Mouse (Mus musculus) heart, postnatal 0 days (tissue): ENCODE measurements at regions not wholly inside any gene's neighbourhood (a gene's known extent, or its start where the extent isn't known, plus 50 kb on each side); places are given as distances from the start of the nearest gene placed in this dataset.

Source experiments
- ATAC-seq: fragments of 200-750 bp; cut with Nextera tagmentation; 2 replicates; pipeline ENCODE4 v1.8.0; 2017; ENCODE audit warnings: low read depth, moderate number of reproducible peaks, moderate library complexity; ENCODE audit not compliant: insufficient read depth
- DNase-seq: peaks from one replicate; pipeline ENCODE4 v3.0.0-alpha.2; 2016; ENCODE audit warnings: low spot score
- H3K27ac ChIP-seq: fragments of 300-500 bp; sonication (generic); 2 replicates; pipeline ENCODE4 v1.5.1; 2014; ENCODE audit warnings: low read depth, mild to moderate bottlenecking
- H3K27me3 ChIP-seq: fragments of 300-500 bp; sonication (generic); 2 replicates; pipeline ENCODE4 v1.6.1; 2014; ENCODE audit warnings: low read length, mixed read lengths; ENCODE audit not compliant: control insufficient read depth, insufficient read depth
- H3K36me3 ChIP-seq: fragments of 300-500 bp; sonication (generic); replicated peaks from 2 replicates; pipeline ENCODE4 v1.6.1; 2014; ENCODE audit warnings: low read length, mixed read lengths; ENCODE audit not compliant: control insufficient read depth, insufficient read depth
- H3K4me1 ChIP-seq: fragments of 300-500 bp; sonication (generic); 2 replicates; pipeline ENCODE4 v1.6.1; 2014; ENCODE audit warnings: antibody characterized with exemption; ENCODE audit not compliant: control insufficient read depth, insufficient read depth
- H3K4me2 ChIP-seq: fragments of 300-500 bp; sonication (generic); 2 replicates; pipeline ENCODE4 v1.6.1; 2014; ENCODE audit warnings: low read depth, mild to moderate bottlenecking, low read length, moderate library complexity
- H3K4me3 ChIP-seq: fragments of 300-500 bp; sonication (generic); 2 replicates; pipeline ENCODE4 v1.5.1; 2014; ENCODE audit warnings: low read depth, low read length
- H3K9ac ChIP-seq: fragments of 300-500 bp; sonication (generic); replicated peaks from 2 replicates; pipeline ENCODE4 v1.6.1; 2014; ENCODE audit warnings: low read depth, low read length, mixed read lengths
- H3K9me3 ChIP-seq: fragments of 300-500 bp; sonication (generic); replicated peaks from 2 replicates; pipeline ENCODE4 v1.6.1; 2016; ENCODE audit warnings: low read length; ENCODE audit not compliant: control insufficient read depth
- CTCF ChIP-seq: IDR thresholded peaks from 2 replicates; pipeline ENCODE4 v1.5.1; 2016; ENCODE audit warnings: antibody characterized with exemption, control low read depth, low read depth
- EP300 ChIP-seq: IDR thresholded peaks from 2 replicates; pipeline ENCODE4 v1.6.1; 2016; ENCODE audit warnings: antibody characterized with exemption, low read depth
- WGBS: fragments of 180-500 bp; shearing (Covaris S2); extraction: QIAGEN DNeasy Blood & Tissue Kit; methylation state at CpG from one replicate; pipeline ENCODE4 v1.1.7; 2014; 5-methylcytosine and 5-hydroxymethylcytosine counted together

DNA sequence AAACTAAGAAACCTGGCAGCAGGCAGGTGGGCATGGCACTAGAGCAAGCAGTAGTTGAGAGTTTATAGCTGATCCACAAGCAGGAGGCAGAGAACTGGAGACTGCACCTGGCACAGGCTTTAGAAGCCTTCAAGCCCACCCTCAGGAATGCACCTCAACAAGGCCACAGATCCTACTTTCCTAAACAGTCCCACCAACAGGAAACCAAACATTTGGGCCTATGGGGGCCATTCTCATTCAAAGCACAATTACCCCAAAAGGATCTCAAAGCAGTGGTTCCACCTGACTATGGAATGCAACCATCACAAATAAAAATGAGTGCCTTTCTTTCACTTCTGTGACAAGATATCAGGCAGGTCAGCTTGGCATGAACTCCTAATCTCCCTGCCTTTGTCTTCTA lies 749.9 kb downstream of the Cypt12 start:
- Histone ChIP-seq H3K4me3 (no peak overlapping the region), H3K9me3 (no peaks in the 10 kb centered on the region), H3K36me3 (no peaks in the 10 kb centered on the region), H3K27ac (no peak overlapping the region), H3K4me2 (no peak overlapping the region), H3K9ac (no peak overlapping the region), H3K27me3 (no peaks in the 10 kb centered on the region), H3K4me1 (no peaks in the 10 kb centered on the region)
- DNase-seq (no peak), ATAC-seq (no peak)
- TF ChIP-seq EP300 (no peak), CTCF (no peak)

DNA sequence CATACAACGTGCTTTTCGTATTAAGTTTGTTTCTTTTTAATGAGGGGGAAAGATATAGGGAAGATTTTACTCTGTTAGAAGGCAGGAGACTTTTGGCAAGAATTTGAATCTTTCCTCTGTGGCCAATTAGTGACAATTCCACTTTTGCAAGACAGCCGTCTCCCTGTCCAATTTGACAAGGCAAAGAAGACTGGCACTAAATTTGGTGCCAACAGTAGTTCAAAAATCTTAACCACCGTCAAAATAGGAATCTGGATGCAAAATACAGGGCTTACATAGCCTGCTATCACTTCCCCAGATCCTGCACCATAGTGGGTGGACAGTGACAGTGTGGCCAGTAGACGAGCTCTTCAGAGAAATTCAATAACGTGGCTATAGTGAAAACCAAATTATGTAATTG lies 757.0 kb downstream of the Cypt12 start:
- TF ChIP-seq CTCF = no peak
- no peak for TF ChIP-seq EP300
- Histone ChIP-seq H3K4me3 (no peak overlapping the region), H3K36me3 (no peaks in the 10 kb centered on the region), H3K27me3 (no peaks in the 10 kb centered on the region), H3K4me1 (no peaks in the 10 kb centered on the region), H3K9ac (no peak overlapping the region), H3K9me3 (no peaks in the 10 kb centered on the region), H3K4me2 (no peak overlapping the region), H3K27ac (no peak overlapping the region)
- DNase-seq (no peak), ATAC-seq (no peak)
- 76% methylated on average over 6 of the region's 6 CpGs for WGBS

DNA sequence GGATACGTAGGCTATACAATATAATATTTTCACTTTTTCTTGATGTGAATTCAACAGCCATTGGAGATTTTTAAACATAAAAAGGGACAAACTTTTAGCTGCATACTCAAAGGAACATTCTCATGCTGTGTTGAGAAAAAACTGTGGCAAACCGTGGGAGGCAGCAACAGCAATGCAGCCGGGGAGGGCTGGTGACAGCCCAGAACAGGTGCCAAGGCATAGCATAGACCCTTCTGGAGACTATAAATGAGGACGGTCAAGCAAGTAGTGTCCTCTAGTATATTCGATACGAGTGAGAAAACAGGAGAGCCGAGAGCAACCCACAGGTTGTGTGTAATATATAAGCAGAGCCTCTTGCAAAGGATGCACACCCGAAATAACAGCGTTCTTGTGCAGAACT lies 757.5 kb downstream of the Cypt12 start:
- H3K4me3 ChIP-seq = no peak overlapping the region
- DNase-seq = no peak
- no peak for ATAC-seq
- no peaks in the 10 kb centered on the region for H3K27me3 ChIP-seq
- WGBS = 75% methylated on average over 9 of the region's 9 CpGs
- TF ChIP-seq CTCF (no peak), EP300 (no peak)
- no peak overlapping the region for H3K9ac ChIP-seq
- no peaks in the 10 kb centered on the region for H3K9me3 ChIP-seq
- no peaks in the 10 kb centered on the region for H3K36me3 ChIP-seq
- H3K4me1 ChIP-seq = no peaks in the 10 kb centered on the region
- no peak overlapping the region for H3K4me2 ChIP-seq
- H3K27ac ChIP-seq = no peak overlapping the region

DNA sequence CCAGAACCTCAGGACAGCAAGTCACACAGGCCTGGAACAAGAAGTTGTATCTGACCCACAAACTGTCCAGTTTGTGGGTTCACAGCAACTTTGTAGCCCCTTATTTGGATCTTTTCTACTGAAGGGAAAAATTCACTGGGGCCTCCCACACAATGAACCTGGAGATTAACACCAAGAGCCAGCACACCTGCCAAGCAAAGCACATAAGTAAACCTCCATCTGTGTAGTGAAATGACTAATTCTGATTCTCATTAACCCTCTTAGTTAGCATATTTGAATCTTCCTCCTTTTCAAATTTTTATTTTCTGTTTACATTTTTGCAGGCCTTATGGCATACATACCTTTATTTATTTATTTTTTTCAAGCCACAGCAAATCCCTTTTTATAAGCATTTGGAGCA lies 758.1 kb downstream of the Cypt12 start:
- TF ChIP-seq EP300 (no peak), CTCF (no peak)
- ATAC-seq (no peak), DNase-seq (no peak)
- Histone ChIP-seq H3K4me1 (no peaks in the 10 kb centered on the region), H3K9me3 (no peaks in the 10 kb centered on the region), H3K36me3 (no peaks in the 10 kb centered on the region), H3K4me2 (no peak overlapping the region), H3K4me3 (no peak overlapping the region), H3K9ac (no peak overlapping the region), H3K27me3 (no peaks in the 10 kb centered on the region), H3K27ac (no peak overlapping the region)

DNA sequence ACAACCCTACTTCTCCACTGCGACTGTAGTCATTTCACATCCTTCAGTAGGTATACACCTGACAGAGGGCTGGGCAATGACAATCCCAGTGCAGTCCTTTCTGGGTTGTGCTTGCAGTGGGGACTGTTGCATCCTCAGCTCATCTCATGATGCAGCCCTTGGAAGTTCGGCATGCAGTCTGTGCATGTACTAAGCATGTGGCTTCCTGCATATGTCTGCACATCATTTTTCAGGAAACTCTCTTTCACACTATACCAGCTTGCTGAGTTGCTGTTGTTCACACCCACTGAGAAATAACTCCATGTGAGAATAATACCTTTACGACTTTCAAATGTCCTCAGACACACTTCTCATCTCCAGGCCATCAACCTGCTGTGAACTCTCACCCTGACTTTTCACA lies 759.5 kb downstream of the Cypt12 start:
- Histone ChIP-seq H3K4me1 (no peaks in the 10 kb centered on the region), H3K9me3 (no peaks in the 10 kb centered on the region), H3K9ac (no peak overlapping the region), H3K4me2 (no peak overlapping the region), H3K4me3 (no peak overlapping the region), H3K27me3 (no peaks in the 10 kb centered on the region), H3K36me3 (no peaks in the 10 kb centered on the region), H3K27ac (no peak overlapping the region)
- no peak for ATAC-seq
- DNase-seq = no peak
- TF ChIP-seq EP300 (no peak), CTCF (no peak)
- 82% methylated on average over 3 of the region's 3 CpGs for WGBS

DNA sequence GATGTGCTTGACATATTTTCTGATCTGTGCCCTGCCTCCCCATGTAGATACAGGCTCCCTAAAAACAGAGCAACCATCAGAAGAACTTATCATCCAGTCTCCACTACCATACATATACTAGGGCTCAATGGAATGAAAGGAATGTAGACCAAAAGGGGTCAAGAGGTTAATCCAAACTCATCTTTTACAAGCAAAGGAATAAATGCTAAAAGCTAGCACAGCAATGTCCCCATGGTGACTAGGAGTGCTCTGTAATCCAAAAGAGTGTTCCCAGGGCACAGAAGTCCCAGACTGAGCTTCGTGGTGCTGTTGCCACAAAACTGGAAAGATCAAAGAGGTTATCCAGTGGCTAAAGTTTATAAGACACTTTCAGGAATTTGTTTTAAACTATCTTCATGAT lies 763.5 kb downstream of the Cypt12 start:
- WGBS = 57% methylated on average over 1 of the region's 1 CpGs
- Histone ChIP-seq H3K36me3 (no peaks in the 10 kb centered on the region), H3K4me3 (no peak overlapping the region), H3K27me3 (no peaks in the 10 kb centered on the region), H3K9ac (no peak overlapping the region), H3K4me1 (no peaks in the 10 kb centered on the region), H3K9me3 (no peaks in the 10 kb centered on the region), H3K27ac (no peak overlapping the region), H3K4me2 (no peak overlapping the region)
- DNase-seq (no peak), ATAC-seq (no peak)
- TF ChIP-seq EP300 (no peak), CTCF (no peak)
